Mouse (Mus musculus): ENCODE measurements around the gene Hddc3. TPM values are rescaled to one million over a fixed set of nuclear protein-coding genes. Genes with fewer than 3 reads are reported as not detected.
A peak's percentile ranks its signal among the peaks of the same experiment; 100 is the strongest.

The Hddc3 gene
- 35.9 and 36.7 TPM in 2 replicates for total RNA-seq (2014; rRNA removed)
- 15.1 and 16.8 TPM in 2 replicates for polyA plus RNA-seq (2015; fragmentation: Nextera tagmentation; extraction: Ambion mirVana)

GRCm38 (mm10) chr7:80342858-80343257, at the start of gene Hddc3:
Gene Hddc3 (plus strand): TSS chr7:80343104.
- H3K27me3 ChIP-seq (ENCODE audit: insufficient read depth, low read length): no peaks in the 10 kb centered on the region
- H3K36me3 ChIP-seq (ENCODE audit: insufficient read depth, low read length): no peaks in the 10 kb centered on the region
- under 1% methylated on average over 25 of the region's 25 CpGs for WGBS
- peak within 1 kb of the TSS; percentile 46 for H3K4me3 ChIP-seq (ENCODE audit: low read depth, low read length)
- peak; percentile 89 for TF ChIP-seq CTCF (IDR thresholded peaks at IDR 0.05)
- no peaks in the 10 kb centered on the region for H3K9me3 ChIP-seq (ENCODE audit: low read length)
- ATAC-seq (ENCODE audit: low FRiP score) (peak; percentile 51), DNase-seq (ENCODE audit: low spot score) (peak; percentile 99)
- peak within 1 kb of the TSS; percentile 82 for H3K27ac ChIP-seq (ENCODE audit: low read depth, low read length)
- H3K9ac ChIP-seq (replicated peaks; ENCODE audit: low read length, poor library complexity, severe bottlenecking): peak within 1 kb of the TSS; percentile 82
- H3K4me1 ChIP-seq (ENCODE audit: insufficient read depth, low read length): peaks cover 28% of the 10 kb centered on the region; the same call in 1 of the 2 replicates
- peak within 1 kb of the TSS; percentile 64 for H3K4me2 ChIP-seq (ENCODE audit: low read depth, low read length, poor library complexity, severe bottlenecking)

DNA sequence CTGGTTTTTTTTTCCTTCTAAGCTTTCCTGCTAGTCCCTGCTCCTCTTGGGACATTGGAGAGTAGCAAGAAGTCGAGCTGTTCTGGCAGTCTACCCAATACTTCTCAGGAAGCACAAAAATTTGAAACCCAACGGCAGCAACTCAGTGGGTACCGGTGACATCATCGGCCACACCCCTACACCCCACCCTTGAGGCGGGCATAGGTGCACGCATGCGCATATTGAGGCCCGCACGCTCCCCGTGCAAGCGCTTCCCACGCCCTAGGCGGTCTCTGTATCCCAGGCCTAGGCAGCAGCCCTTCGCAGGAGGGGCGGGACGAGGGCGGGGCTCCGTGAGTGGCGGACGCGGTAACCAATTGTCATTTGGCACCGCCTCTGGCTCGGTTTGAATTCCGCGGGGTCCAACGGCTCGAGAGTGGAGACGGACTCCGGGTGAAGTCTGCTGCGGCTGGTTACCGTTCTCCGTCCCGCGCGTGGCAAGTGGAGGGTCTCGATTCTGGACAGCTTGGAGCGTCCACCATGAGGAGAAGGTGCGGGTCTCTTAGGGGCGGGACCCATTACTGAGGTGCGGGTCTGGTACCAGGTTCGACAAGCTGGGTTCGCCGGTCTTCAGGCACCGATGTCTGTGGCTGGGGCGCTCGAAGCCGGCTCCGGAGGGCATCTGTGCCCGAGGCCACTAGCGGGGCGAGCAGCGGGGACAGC, 48.7 kb upstream of the Hddc3 start, which contains the start of gene Prc1:
Gene Prc1 (plus strand): TSS at position 389 of the 702 bp plus-strand sequence.
- Histone ChIP-seq H3K27ac (ENCODE audit: low read depth, low read length) (peak within 1 kb of the TSS; percentile 3; the same call in 1 of the 2 replicates), H3K4me2 (ENCODE audit: low read depth, low read length, poor library complexity, severe bottlenecking) (peak within 1 kb of the TSS; percentile 98), H3K27me3 (ENCODE audit: insufficient read depth, low read length) (no peaks in the 10 kb centered on the region), H3K9ac (replicated peaks; ENCODE audit: low read length, poor library complexity, severe bottlenecking) (peak within 1 kb of the TSS; percentile 50; the same call in 1 of the 2 replicates), H3K36me3 (ENCODE audit: insufficient read depth, low read length) (peaks cover 9% of the 10 kb centered on the region), H3K4me3 (ENCODE audit: low read depth, low read length) (peak within 1 kb of the TSS; percentile 68), H3K9me3 (ENCODE audit: low read length) (no peaks in the 10 kb centered on the region), H3K4me1 (ENCODE audit: insufficient read depth, low read length) (no peaks in the 10 kb centered on the region)
- peak; percentile 97 for ATAC-seq (ENCODE audit: low FRiP score)
- WGBS: under 1% methylated on average over 52 of the region's 52 CpGs
- DNase-seq (ENCODE audit: low spot score): peak; percentile 98
- TF ChIP-seq CTCF (IDR thresholded peaks at IDR 0.05): 0 out of 2 replicates have a peak, but pooled peaks have one; percentile 3

GRCm38 (mm10) chr7:80294764-80295648, 47.9 kb upstream of the Hddc3 start:
- Histone ChIP-seq H3K4me1 (ENCODE audit: insufficient read depth, low read length) (no peaks in the 10 kb centered on the region), H3K9me3 (ENCODE audit: low read length) (no peaks in the 10 kb centered on the region), H3K36me3 (ENCODE audit: insufficient read depth, low read length) (peaks cover 5% of the 10 kb centered on the region), H3K9ac (replicated peaks; ENCODE audit: low read length, poor library complexity, severe bottlenecking) (peak overlapping the region; percentile 50; the same call in 1 of the 2 replicates), H3K4me3 (ENCODE audit: low read depth, low read length) (peak overlapping the region; percentile 68), H3K4me2 (ENCODE audit: low read depth, low read length, poor library complexity, severe bottlenecking) (peak overlapping the region; percentile 98), H3K27me3 (ENCODE audit: insufficient read depth, low read length) (no peaks in the 10 kb centered on the region), H3K27ac (ENCODE audit: low read depth, low read length) (no peak overlapping the region)
- ATAC-seq (ENCODE audit: low FRiP score) (no peak; the same call in 1 of the 2 replicates), DNase-seq (ENCODE audit: low spot score) (peak; percentile 10)
- 9% methylated on average over 37 of the region's 37 CpGs for WGBS
- TF ChIP-seq CTCF (IDR thresholded peaks at IDR 0.05): no peak

- Histone ChIP-seq H3K4me3 (ENCODE audit: low read depth, low read length) (no peak overlapping the region), H3K27me3 (ENCODE audit: insufficient read depth, low read length) (no peaks in the 10 kb centered on the region), H3K4me1 (ENCODE audit: insufficient read depth, low read length) (no peaks in the 10 kb centered on the region), H3K9ac (replicated peaks; ENCODE audit: low read length, poor library complexity, severe bottlenecking) (no peak overlapping the region), H3K9me3 (ENCODE audit: low read length) (no peaks in the 10 kb centered on the region), H3K4me2 (ENCODE audit: low read depth, low read length, poor library complexity, severe bottlenecking) (no peak overlapping the region), H3K36me3 (ENCODE audit: insufficient read depth, low read length) (no peaks in the 10 kb centered on the region), H3K27ac (ENCODE audit: low read depth, low read length) (no peak overlapping the region)
- no peak for TF ChIP-seq CTCF (IDR thresholded peaks at IDR 0.05)
- WGBS: 92% methylated on average over 6 of the region's 6 CpGs
- ATAC-seq (ENCODE audit: low FRiP score) (no peak), DNase-seq (ENCODE audit: low spot score) (no peak)
Measured at GRCm38 (mm10) chr7:80296462-80296861, 46.4 kb upstream of the Hddc3 start.

GRCm38 (mm10) chr7:80297041-80297440, 45.9 kb upstream of the Hddc3 start:
- no peak for ATAC-seq (ENCODE audit: low FRiP score)
- no peak for TF ChIP-seq CTCF (IDR thresholded peaks at IDR 0.05)
- Histone ChIP-seq H3K36me3 (ENCODE audit: insufficient read depth, low read length) (no peaks in the 10 kb centered on the region), H3K9ac (replicated peaks; ENCODE audit: low read length, poor library complexity, severe bottlenecking) (no peak overlapping the region), H3K4me2 (ENCODE audit: low read depth, low read length, poor library complexity, severe bottlenecking) (no peak overlapping the region), H3K27me3 (ENCODE audit: insufficient read depth, low read length) (no peaks in the 10 kb centered on the region), H3K27ac (ENCODE audit: low read depth, low read length) (no peak overlapping the region), H3K4me3 (ENCODE audit: low read depth, low read length) (no peak overlapping the region), H3K4me1 (ENCODE audit: insufficient read depth, low read length) (no peaks in the 10 kb centered on the region), H3K9me3 (ENCODE audit: low read length) (no peaks in the 10 kb centered on the region)
- DNase-seq (ENCODE audit: low spot score): no peak
- 81% methylated on average over 3 of the region's 3 CpGs for WGBS
